Mouse (Mus musculus) CH12.LX (cell line): Measurements from ENCODE around the gene Tnfsf9. TPM values are rescaled to one million over a fixed set of nuclear protein-coding genes. Genes with fewer than 3 reads are reported as not detected.
"Not testable (repeated sequence)": the region's sequence is repeated elsewhere in the genome, so short reads cannot be mapped to it uniquely, and the experiment has no call there.

Experiments
- DNase-seq: peaks from one replicate; pipeline ENCODE4 v3.0.0-alpha.2; 2013; ENCODE audit errors: extremely low read depth
- H3K27ac ChIP-seq: 2 replicates; pipeline ENCODE4 v1.5.1; 2012; ENCODE audit warnings: low read depth, mild to moderate bottlenecking, control low read depth, moderate library complexity; ENCODE audit not compliant: insufficient read depth
- H3K27me3 ChIP-seq: replicated peaks from 2 replicates; pipeline ENCODE3; 2012; ENCODE audit warnings: inconsistent platforms
- H3K36me3 ChIP-seq, 2 experiments: replicated peaks in 1 of 2; 2 replicates each; pipeline versions ENCODE3 to v1.6.1; 2012; ENCODE audit warnings: inconsistent platforms in 1 of 2, low read length in 1 of 2, mild to moderate bottlenecking in 1 of 2, mixed read lengths in 1 of 2, moderate library complexity in 1 of 2; ENCODE audit not compliant: control insufficient read depth in 1 of 2, insufficient read depth in 1 of 2
- H3K4me1 ChIP-seq, 2 experiments: 2 replicates each; pipeline ENCODE4 v1.6.1; 2012; ENCODE audit warnings: inconsistent platforms in 1 of 2, moderate library complexity in 1 of 2; ENCODE audit not compliant: insufficient read depth in 2 of 2, control insufficient read depth in 1 of 2
- H3K4me2 ChIP-seq: 2 replicates; pipeline ENCODE4 v1.6.1; 2012; ENCODE audit warnings: low read depth, mild to moderate bottlenecking, control low read depth; ENCODE audit not compliant: poor library complexity, insufficient read depth, severe bottlenecking
- H3K4me3 ChIP-seq, 3 experiments: fragments of 150-350 bp in 1 of 3; sonication (generic) in 1 of 3; replicated peaks in 1 of 3; 2 replicates each; pipeline versions ENCODE3 to v1.5.1; 2011 to 2012; ENCODE audit warnings: low read depth in 2 of 3, low read length in 2 of 3, mild to moderate bottlenecking in 2 of 3, moderate library complexity in 2 of 3, control low read depth in 1 of 3, improper control_type of control experiment in 1 of 3, inconsistent platforms in 1 of 3, mixed read lengths in 1 of 3; ENCODE audit not compliant: poor library complexity in 1 of 3
- H3K79me2 ChIP-seq: replicated peaks from 2 replicates; pipeline ENCODE4 v1.6.1; 2012; ENCODE audit warnings: mild to moderate bottlenecking, moderate library complexity; ENCODE audit not compliant: control insufficient read depth, poor library complexity, insufficient read depth, severe bottlenecking; ENCODE audit errors: extremely low read depth
- H3K9ac ChIP-seq: 2 replicates; pipeline ENCODE4 v1.6.1; 2012; ENCODE audit warnings: low read depth, mild to moderate bottlenecking, control low read depth, moderate library complexity; ENCODE audit not compliant: insufficient read depth
- H3K9me3 ChIP-seq: replicated peaks from 2 replicates; pipeline ENCODE3; 2012; ENCODE audit warnings: low read length, inconsistent platforms, mixed read lengths
- CTCF ChIP-seq, 2 experiments: IDR thresholded peaks in 1 of 2; conservative IDR thresholded peaks in 1 of 2; 2 replicates each; pipeline ENCODE4 v1.5.1; 2011 to 2012; ENCODE audit warnings: low read depth in 2 of 2, low read length in 2 of 2, improper control_type of control experiment in 1 of 2, inconsistent platforms in 1 of 2, mild to moderate bottlenecking in 1 of 2, moderate library complexity in 1 of 2
- E2F4 ChIP-seq: IDR thresholded peaks from 2 replicates; pipeline ENCODE4 v1.6.1; 2011; ENCODE audit warnings: low read depth, low read length, improper control_type of control experiment; ENCODE audit not compliant: insufficient replicate concordance
- ELF1 ChIP-seq: IDR thresholded peaks from 2 replicates; pipeline ENCODE4 v1.6.1; 2014; ENCODE audit warnings: low read depth, mild to moderate bottlenecking, inconsistent platforms, low read length, improper control_type of control experiment
- GABPA ChIP-seq: IDR thresholded peaks from 2 replicates; pipeline ENCODE4 v1.6.1; 2012; ENCODE audit warnings: low read depth, low read length, improper control_type of control experiment, inconsistent platforms; ENCODE audit not compliant: insufficient replicate concordance
- HCFC1 ChIP-seq: IDR thresholded peaks from 2 replicates; pipeline ENCODE4 v1.6.1; 2012; ENCODE audit warnings: low read depth, mild to moderate bottlenecking, inconsistent platforms, low read length, improper control_type of control experiment
- JUN ChIP-seq: IDR thresholded peaks from 2 replicates; pipeline ENCODE4 v1.6.1; 2011; ENCODE audit warnings: low read depth, mild to moderate bottlenecking, low read length, improper control_type of control experiment, moderate library complexity; ENCODE audit not compliant: insufficient read depth
- JUND ChIP-seq: conservative IDR thresholded peaks from 2 replicates; pipeline ENCODE4 v1.6.1; 2011; ENCODE audit warnings: low read depth, low read length, improper control_type of control experiment
- KAT2A ChIP-seq: IDR thresholded peaks from 2 replicates; pipeline ENCODE4 v1.6.1; 2012; ENCODE audit warnings: low read length, improper control_type of control experiment, inconsistent platforms; ENCODE audit not compliant: insufficient replicate concordance
- MAX ChIP-seq: IDR thresholded peaks from 2 replicates; pipeline ENCODE4 v1.6.1; 2011; ENCODE audit warnings: low read length, improper control_type of control experiment
- MAZ ChIP-seq: IDR thresholded peaks from 2 replicates; pipeline ENCODE4 v1.6.1; 2012; ENCODE audit warnings: low read depth, mild to moderate bottlenecking, inconsistent platforms, low read length, improper control_type of control experiment, moderate library complexity
- MYC ChIP-seq: IDR thresholded peaks from 2 replicates; pipeline ENCODE4 v1.6.1; 2011; ENCODE audit warnings: low read depth, mild to moderate bottlenecking, improper control_type of control experiment, low read length
- PAX5 ChIP-seq: IDR thresholded peaks from 2 replicates; pipeline ENCODE4 v1.6.1; 2012; ENCODE audit warnings: low read length, inconsistent platforms, mixed read lengths
- POLR2A ChIP-seq: IDR thresholded peaks from 2 replicates; pipeline ENCODE4 v1.6.1; 2011; ENCODE audit warnings: low read depth, mild to moderate bottlenecking, improper control_type of control experiment, low read length
- POLR2AphosphoS2 ChIP-seq: IDR thresholded peaks from 2 replicates; pipeline ENCODE4 v1.6.1; 2011; ENCODE audit warnings: low read depth, low read length, improper control_type of control experiment
- RAD21 ChIP-seq: IDR thresholded peaks from 2 replicates; pipeline ENCODE4 v1.6.1; 2011; ENCODE audit warnings: low read depth, mild to moderate bottlenecking, low read length, improper control_type of control experiment, moderate library complexity
- RCOR1 ChIP-seq: conservative IDR thresholded peaks from 2 replicates; pipeline ENCODE4 v1.6.1; 2012; ENCODE audit warnings: low read depth, mild to moderate bottlenecking, inconsistent platforms, low read length, improper control_type of control experiment
- TBP ChIP-seq: conservative IDR thresholded peaks from 2 replicates; pipeline ENCODE4 v1.6.1; 2011; ENCODE audit warnings: low read depth, low read length, improper control_type of control experiment
- USF1 ChIP-seq: IDR thresholded peaks from 2 replicates; pipeline ENCODE4 v1.6.1; 2014; ENCODE audit warnings: low read depth, mild to moderate bottlenecking, inconsistent platforms, low read length, improper control_type of control experiment
- USF2 ChIP-seq: conservative IDR thresholded peaks from 2 replicates; pipeline ENCODE4 v1.6.1; 2011; ENCODE audit warnings: low read depth, low read length, improper control_type of control experiment
- dilution Hi-C: fragments of 300-500 bp; cut with MboI; formaldehyde crosslinking; loops from 2 replicates; pipeline ENCODE4 v1.14.3; 2020; ENCODE audit warnings: low sequenced_read_pairs; ENCODE audit not compliant: extremely low pct_unique_long_range_greater_than_20kb, extremely low pct_ligation_motif_present
- in situ Hi-C: fragments of 300-500 bp; cut with MboI; formaldehyde crosslinking; loops from 3 replicates; pipeline ENCODE4 v1.14.3; 2019; ENCODE audit warnings: low sequenced_read_pairs, low pct_ligation_motif_present, low pct_unique_long_range_greater_than_20kb, mixed read lengths
- polyA plus RNA-seq: library from polyadenylated mRNA; unstranded; fragments of >175 nt; gene quantifications from 2 replicates; pipeline ENCODE4 v1.2.1, GENCODE M21; 2012; ENCODE audit warnings: low read depth; ENCODE audit not compliant: insufficient read length
- total RNA-seq, 2 experiments: library from RNA; depleted of rRNA; stranded (reverse); fragments of 300-350 nt in 1 of 2; fragments of >200 nt in 1 of 2; gene quantifications; 2 replicates each; pipeline ENCODE4 v1.2.3; 2012 to 2014

The Tnfsf9 gene
- total and polyA plus RNA-seq, 3 experiments, result 123 to 321 (median 137) TPM

- TF ChIP-seq HCFC1, result no peak; the same call in 1 of the 2 replicates
- peak; percentile 67 for TF ChIP-seq TBP
- TF ChIP-seq POLR2AphosphoS2, result no peak
- peak; percentile 96 for TF ChIP-seq MAZ
- TF ChIP-seq JUND, result peak; percentile 65; the same call in 1 of the 2 replicates
- TF ChIP-seq USF1, result no peak
- TF ChIP-seq KAT2A, result no peak
- no peak; the same call in 1 of the 2 replicates for TF ChIP-seq MAX
- TF ChIP-seq ELF1, result peak; percentile 69
- peak; percentile 50; the same call in 1 of the 2 replicates for TF ChIP-seq POLR2A
- TF ChIP-seq USF2, result no peak
- no peak for TF ChIP-seq PAX5
- no peak; the same call in 1 of the 2 replicates for TF ChIP-seq RAD21
- TF ChIP-seq GABPA, result no peak
- no peak for TF ChIP-seq CTCF (conservative IDR thresholded peaks at IDR 0.05 in 1 of 2, IDR thresholded peaks at IDR 0.05 in 1 of 2; ENCODE audit: low read depth in 2 of 2, low read length in 2 of 2)
- peak; percentile 64 for TF ChIP-seq JUN
- no peak for TF ChIP-seq E2F4
Observed at GRCm38 (mm10) chr17:57125853-57126622, 20.9 kb downstream of the Tnfsf9 start (continued).

- Histone ChIP-seq H3K4me2 (no peak overlapping the region), H3K27me3 (no peaks in the 10 kb centered on the region), H3K27ac (peak overlapping the region; percentile 34; the same call in 1 of the 2 replicates), H3K36me3 (peaks cover 22 to 64% of the 10 kb centered on the region in 2 experiments), H3K4me3 (peak overlapping the region in 1 of 3 experiments; percentile 44), H3K79me2 (peaks cover 10% of the 10 kb centered on the region; the same call in 1 of the 2 replicates), H3K9me3 (peaks cover 17% of the 10 kb centered on the region), H3K9ac (no peak overlapping the region), H3K4me1 (peaks cover 46 to 82% of the 10 kb centered on the region in 2 experiments)
- in situ Hi-C loops (no loop called here), dilution Hi-C loops (no loop called here)
- TF ChIP-seq MYC, result 0 out of 2 replicates have a peak, but pooled peaks have one; percentile 18
- TF ChIP-seq RCOR1, result no peak
- no peak for DNase-seq
Observed at GRCm38 (mm10) chr17:57131793-57132192, 26.7 kb downstream of the Tnfsf9 start.

- H3K9ac ChIP-seq, H3K4me3 ChIP-seq, DNase-seq, H3K79me2 ChIP-seq, H3K9me3 ChIP-seq, H3K27me3 ChIP-seq, H3K4me2 ChIP-seq, in situ Hi-C loops, dilution Hi-C loops: not testable (repeated sequence)
- Histone ChIP-seq H3K36me3 (peaks cover 16 to 65% of the 10 kb centered on the region in 2 experiments), H3K4me1 (peaks cover 47 to 84% of the 10 kb centered on the region in 2 experiments), H3K27ac (peak overlapping the region; percentile 62)
Observed at GRCm38 (mm10) chr17:57134021-57134420, 28.9 kb downstream of the Tnfsf9 start.
